Mouse (Mus musculus) effector memory CD4-positive, alpha-beta T cell, adult 5 months (primary cell): ENCODE results near the gene Abcb9. TPM values are rescaled to one million over a fixed set of nuclear protein-coding genes. Genes with fewer than 3 reads are reported as not detected.

Source experiments
- polyA plus RNA-seq: library from polyadenylated mRNA; unstranded; fragments of 100-300 nt; shearing (Covaris generic); gene quantifications from one replicate; pipeline ENCODE4 v1.2.1, GENCODE M21; 2017

Gene Abcb9
- 116 TPM for polyA plus RNA-seq

DNA sequence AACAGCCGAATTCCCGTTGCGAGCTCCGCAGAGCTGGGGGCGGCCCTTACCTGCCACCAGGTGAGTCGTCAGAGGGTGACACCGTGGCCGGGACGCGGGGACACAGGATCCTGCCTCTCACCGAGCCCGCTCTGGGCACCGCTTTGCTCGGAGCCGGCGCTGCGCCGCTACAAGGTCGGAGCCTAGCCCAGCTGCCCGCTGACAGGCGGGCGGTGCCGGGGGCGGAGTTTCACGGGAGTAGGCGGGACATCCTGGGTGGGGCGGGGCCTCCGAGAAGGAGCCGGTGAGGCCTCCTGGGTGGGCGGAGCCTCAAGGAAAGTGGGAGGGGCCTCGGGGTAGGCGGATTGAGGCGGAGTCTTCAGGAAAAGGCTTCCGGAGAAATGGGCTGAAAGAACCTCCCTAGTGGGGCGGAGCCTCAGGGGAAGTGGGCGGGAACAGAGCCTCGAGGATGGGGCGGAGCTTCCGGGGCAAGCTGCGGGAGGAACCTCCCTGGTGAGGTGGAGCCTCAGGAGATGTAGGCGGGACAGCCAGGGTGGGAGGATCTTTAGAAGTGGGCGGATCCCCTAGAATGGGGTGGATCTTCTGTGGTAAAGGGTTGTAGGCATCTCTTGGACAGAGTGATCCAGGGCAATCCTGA lies at the start of gene Abcb9:
TSS of gene Abcb9 (minus strand) at position 203 of the 637 bp plus-strand sequence.

DNA sequence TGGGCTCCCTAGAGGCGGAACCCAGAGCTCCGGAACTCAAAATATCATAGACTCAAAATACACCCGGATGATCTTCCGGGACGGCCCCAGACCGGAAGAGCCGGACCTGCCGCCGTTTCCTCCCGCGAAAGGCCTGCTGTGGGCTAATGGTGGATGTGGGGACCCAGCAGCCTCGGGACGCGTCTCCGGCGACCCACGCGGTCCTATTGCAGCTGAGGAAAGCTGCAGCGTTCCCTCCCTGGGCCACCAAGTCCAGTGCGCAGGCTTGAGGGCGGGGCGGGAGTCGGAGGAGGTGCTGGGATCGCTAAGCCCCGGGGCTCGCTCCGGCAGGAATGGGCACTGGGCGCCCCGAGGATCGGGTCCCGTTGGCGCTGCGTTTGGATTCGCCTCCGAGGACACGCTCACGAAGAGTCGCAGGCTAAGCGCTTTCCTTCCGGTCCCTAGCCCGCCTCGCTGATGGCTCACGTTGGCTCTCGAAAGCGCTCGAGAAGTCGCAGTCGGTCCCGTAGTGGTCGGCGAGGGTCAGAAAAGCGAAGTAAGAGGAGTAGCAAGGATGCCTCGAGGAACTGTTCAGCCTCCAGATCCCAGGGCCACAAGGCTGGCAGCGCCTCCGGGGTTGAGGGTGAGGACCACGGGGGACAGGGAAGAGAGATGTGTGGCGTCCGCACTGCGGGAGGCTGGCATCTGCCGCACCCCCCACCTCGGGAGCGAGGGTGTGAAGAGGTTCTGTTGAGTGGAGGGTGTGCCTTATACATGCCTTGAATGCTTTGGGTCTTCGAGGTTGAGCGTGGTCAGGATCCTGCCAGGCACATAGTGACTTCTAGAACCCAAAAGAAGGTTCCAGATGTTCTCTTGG lies 20.6 kb upstream of the Abcb9 start, which contains the start of gene Arl6ip4:
TSS of gene Arl6ip4 (plus strand) at position 100 of the 856 bp plus-strand sequence.

DNA sequence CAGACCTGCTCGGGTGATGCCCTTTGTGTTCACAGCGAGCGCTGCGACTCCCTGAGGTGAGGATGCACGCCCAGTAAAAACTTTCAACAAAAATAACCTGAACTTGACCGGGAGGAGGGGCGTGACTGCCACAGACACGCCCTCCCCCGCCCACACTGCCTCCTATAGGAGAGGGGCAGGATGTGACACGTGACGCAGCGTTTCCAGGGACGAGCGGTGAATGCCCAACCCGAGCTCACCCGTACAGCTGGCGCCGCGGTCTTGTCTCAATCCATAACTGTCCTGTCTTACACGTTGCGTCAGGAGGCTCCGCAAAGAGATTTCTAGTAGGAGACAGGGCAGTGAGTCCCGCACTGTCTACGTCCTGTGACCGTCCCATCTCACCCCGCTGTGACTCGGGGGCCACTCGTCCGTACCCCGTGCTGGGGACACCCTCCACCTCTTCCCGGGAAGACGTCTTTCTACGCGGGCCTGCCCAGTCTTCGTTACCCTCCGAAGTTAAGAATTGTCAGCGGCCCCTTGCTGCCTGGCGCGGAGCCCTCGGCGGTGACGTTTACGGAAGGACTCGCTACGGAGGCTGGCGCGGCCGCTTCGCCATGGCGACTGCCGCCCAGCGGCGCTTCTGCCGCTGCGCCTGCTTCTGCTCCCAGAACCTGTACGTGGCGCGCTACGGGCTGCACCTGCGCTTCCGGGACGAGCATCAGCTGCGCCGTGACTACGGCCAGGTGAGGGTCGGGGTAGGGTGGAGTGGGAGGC lies 16.3 kb upstream of the Abcb9 start, which contains the start of gene Ogfod2:
TSS of gene Ogfod2 (plus strand) at position 556 of the 756 bp plus-strand sequence.

DNA sequence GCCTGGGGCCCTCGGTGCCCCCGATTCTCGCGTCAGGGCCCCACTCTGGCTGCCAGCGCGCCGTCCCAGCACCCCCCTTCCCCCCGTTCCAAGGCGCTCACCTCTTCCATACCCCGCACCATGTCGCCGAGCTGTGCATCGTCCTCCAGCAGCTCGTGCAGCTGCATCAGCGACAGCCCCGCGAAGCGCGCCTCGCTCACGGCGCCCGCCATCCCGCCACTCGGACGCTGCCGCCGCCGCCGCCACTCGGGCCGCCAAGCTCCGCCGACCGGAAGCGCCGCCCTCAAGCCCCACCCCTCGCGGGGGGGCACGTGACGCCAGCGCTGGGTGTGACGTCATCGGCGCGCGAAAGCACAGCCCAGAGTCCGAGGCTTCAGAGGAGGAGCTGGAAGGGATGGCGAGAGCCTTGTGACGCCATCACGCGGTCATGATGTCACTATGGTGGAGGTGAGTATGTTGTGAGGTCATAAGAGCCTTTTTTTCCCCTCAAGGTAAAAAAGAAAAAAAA lies 63.5 kb downstream of the Abcb9 start, which contains the start of gene Vps37b:
TSS of gene Vps37b (minus strand) at position 270 of the 508 bp plus-strand sequence.

Other genes with a start within 250 kb of the Abcb9 start
- not detected for gene Hcar2, start 230.3 kb downstream of the Abcb9 start, polyA plus RNA-seq
- not detected for gene Hcar1, start 215.8 kb downstream of the Abcb9 start, polyA plus RNA-seq
- 65.3 TPM for gene Denr, start 188.6 kb downstream of the Abcb9 start, polyA plus RNA-seq
- gene Gm43518, start 168.4 kb downstream of the Abcb9 start, polyA plus RNA-seq, result 6.5 TPM
- 5.0 TPM for gene Ccdc62, start 165.1 kb downstream of the Abcb9 start, polyA plus RNA-seq
- 82.2 TPM for gene Hip1r, start 122.2 kb downstream of the Abcb9 start, polyA plus RNA-seq
- 3,903 TPM for gene Vps37b, start 63.5 kb downstream of the Abcb9 start, polyA plus RNA-seq
- gene Ogfod2, start 16.5 kb upstream of the Abcb9 start, polyA plus RNA-seq, result 31.5 TPM
- 45.2 TPM for gene Arl6ip4, start 20.3 kb upstream of the Abcb9 start, polyA plus RNA-seq
- 11.3 TPM for gene Pitpnm2, start 154.0 kb upstream of the Abcb9 start, polyA plus RNA-seq
- gene Mphosph9, start 232.2 kb upstream of the Abcb9 start, polyA plus RNA-seq, result 22.7 TPM
- gene 2810006K23Rik, start 232.3 kb upstream of the Abcb9 start, polyA plus RNA-seq, result 2.5 TPM